Mouse (Mus musculus): ENCODE results near the gene BC048562. TPM values are rescaled to one million over a fixed set of nuclear protein-coding genes. Genes with fewer than 3 reads are reported as not detected.
A peak's percentile ranks its signal among the peaks of the same experiment; 100 is the strongest.

The BC048562 gene
- total RNA-seq, 2 experiments from 2014 or later: not detected

GRCm38 (mm10) chr9:108450292-108451169 lies 14.2 kb downstream of the BC048562 start:
- DNase-seq (ENCODE audit: low spot score in 2 of 2): no peak

DNA sequence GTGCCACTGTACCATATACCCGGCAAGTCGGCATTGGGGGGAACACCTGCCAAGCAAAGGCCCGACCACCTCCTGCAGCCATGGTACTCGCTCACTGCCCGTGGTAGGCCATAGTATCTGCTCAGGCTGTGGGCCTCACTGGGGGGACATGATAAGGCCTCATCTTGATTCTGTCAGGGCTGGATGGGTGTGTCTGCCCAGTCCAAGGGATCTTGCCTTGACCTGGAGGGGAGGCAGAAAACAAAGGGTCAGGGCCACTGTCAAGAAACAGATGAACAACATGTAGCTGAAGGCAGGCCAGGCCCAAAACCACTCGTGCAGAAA lies 14.8 kb downstream of the BC048562 start:
- no peak for DNase-seq (ENCODE audit: low spot score in 2 of 2)

- no peak for DNase-seq (ENCODE audit: low spot score in 2 of 2)
These were observed 15.4 kb downstream of the BC048562 start for GRCm38 (mm10) chr9:108451519-108452160.

DNA sequence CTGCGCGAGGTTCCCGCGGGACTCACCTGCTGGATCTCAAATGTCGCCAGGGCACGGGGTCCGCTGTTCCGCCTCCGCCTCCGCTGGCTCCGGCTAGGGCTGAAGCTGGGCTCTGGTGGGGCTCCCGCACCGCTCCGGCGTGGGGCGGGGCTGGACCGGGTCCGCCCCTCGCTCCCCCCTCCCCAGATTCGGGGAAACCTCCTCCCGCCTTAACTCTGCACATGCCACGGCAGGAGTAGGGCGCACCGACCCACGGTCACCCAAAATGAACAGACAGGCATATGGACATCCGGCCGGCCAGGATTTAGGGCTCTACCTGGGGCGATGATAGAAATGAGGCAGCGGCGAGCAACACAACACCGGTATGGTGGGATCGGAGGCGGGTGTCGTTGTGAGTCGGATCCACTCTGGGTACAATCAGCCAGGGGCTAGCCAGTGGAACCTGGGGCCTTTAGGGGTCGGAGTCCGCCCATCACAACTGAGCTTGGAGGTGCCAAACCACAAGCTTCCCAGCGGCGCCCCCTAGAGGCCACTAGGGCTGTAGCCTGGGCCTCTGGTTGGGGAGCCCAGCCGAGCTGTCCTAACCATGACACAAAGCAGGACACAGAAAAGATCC lies 16.1 kb downstream of the BC048562 start:
- DNase-seq (ENCODE audit: low spot score in 2 of 2): peak; percentile 87 to 92

GRCm38 (mm10) chr9:108452911-108453310 lies 16.6 kb downstream of the BC048562 start:
- no peak for DNase-seq (ENCODE audit: low spot score in 2 of 2)

GRCm38 (mm10) chr9:108453458-108453857 lies 17.2 kb downstream of the BC048562 start:
- DNase-seq (ENCODE audit: low spot score in 2 of 2): no peak

DNA sequence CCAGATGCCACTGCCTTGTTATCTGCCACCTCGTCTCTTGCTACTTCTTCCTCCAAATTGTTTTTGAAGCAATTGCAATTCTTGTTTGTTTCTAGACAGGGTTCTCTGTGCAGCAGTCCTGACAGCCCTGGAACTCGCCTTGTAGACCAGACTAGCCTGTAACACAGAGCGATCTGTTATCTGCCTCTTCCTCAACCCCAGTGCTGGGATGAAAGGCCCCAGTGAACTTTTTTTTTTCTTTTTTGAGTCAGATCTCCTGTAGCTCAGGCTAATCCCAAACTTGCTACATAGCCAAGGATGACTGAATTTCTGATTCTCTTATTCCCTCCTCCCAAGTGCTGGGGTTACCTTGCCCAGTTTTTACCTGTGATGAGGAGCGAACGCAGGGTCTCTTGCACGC lies 18.1 kb downstream of the BC048562 start:
- DNase-seq (ENCODE audit: low spot score in 2 of 2): no peak

GRCm38 (mm10) chr9:108455747-108456571 lies 19.7 kb downstream of the BC048562 start:
- DNase-seq (ENCODE audit: low spot score in 2 of 2): no peak

- no peak for DNase-seq (ENCODE audit: low spot score in 2 of 2)
These were observed 20.7 kb downstream of the BC048562 start for GRCm38 (mm10) chr9:108456953-108457352.

DNA sequence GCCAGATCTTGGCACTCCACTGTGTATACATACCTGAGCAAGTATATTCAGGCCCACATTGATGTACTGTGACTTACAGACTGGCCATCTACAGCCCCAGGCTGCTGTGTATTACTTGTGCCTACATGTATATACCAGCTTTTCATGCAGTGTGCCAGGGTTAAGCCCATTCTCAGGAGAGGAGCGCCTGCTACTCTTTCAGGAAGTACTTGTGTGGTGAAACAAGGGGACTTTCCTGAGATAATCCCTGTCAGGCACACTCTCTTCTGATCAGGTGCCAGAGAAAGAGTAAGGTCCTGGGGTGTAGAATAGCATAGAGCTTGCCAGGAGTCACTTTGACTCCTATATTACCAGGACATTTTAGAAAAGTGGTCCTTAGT lies 23.6 kb downstream of the BC048562 start:
- no peak for DNase-seq (ENCODE audit: low spot score in 2 of 2)

- DNase-seq (ENCODE audit: low spot score in 2 of 2): peak; percentile 77 to 83
These were observed 24.3 kb downstream of the BC048562 start, which contains the start of gene Ccdc71 for GRCm38 (mm10) chr9:108460319-108461178. Gene Ccdc71, plus strand, starts transcription at chr9:108460527.

- DNase-seq (ENCODE audit: low spot score in 2 of 2): no peak
These were observed 24.9 kb downstream of the BC048562 start, which contains the start of gene Klhdc8b for GRCm38 (mm10) chr9:108461181-108461631. Gene Klhdc8b, minus strand, starts transcription at chr9:108461581.

DNA sequence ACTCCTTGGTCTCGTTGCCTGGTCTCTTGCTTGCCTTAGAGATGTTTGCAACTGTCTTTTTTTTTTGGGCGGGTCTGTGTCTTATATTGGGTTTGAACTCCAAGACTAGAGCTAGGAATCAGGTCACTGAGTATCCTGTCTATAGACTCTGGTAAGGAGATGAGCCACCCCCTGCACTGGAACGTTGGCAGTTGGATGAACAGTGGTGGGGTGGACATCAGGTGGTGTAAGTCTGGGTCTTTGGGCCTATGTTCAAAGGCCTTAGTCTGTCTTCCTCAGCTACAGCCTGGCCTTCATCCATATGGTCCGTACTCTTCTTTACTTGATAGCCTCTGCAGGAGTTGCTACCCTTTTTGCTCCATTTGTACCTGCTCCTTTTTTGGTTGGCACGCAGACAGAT lies 25.4 kb downstream of the BC048562 start:
- DNase-seq (ENCODE audit: low spot score in 2 of 2): no peak

DNA sequence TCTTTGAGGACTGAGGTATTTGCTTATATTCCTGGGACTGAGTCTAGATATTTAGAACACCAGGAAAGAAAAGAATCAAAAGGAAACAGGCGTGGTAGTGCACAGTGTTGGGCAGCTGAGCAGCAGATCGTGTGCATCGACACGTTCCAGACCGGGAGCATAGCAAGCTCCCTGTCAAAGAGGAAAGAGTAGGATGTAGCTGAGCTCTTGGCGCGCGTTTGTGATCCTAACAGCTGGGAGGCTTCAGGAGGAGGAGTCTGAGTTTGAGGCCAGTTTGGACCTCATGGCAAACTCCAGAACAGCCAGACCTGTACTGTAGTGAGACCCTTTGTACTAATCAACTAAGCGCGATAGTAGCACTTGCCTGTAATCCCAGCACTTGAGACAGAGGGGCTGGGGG lies 25.9 kb downstream of the BC048562 start:
- no peak for DNase-seq (ENCODE audit: low spot score in 2 of 2)

DNA sequence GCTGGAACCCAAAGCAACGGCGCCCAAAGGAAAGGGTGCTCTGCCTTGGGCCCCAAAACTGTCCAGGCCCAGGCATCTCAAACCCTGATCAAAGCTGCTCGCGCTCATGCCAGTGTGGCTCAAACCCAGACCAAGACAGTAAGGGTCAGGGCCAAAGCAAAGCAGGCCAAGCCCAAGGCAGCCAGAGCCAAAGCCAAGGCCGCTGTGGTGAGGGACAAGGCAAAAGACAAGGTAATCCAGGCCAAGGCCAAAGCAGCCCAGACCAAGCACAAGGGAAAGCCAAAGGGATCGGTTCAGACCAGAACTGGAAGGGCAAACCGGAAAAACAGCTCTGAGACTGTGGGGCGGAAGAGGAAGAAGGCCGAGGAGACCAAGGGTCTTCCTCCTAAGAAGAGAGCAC lies 27.4 kb downstream of the BC048562 start:
- DNase-seq (ENCODE audit: low spot score in 2 of 2): no peak

- no peak for DNase-seq (ENCODE audit: low spot score in 2 of 2)
These were observed 29.9 kb downstream of the BC048562 start for GRCm38 (mm10) chr9:108466219-108466618.

- no peak for DNase-seq (ENCODE audit: low spot score in 2 of 2)
These were observed 33.1 kb downstream of the BC048562 start for GRCm38 (mm10) chr9:108469430-108469829.

DNA sequence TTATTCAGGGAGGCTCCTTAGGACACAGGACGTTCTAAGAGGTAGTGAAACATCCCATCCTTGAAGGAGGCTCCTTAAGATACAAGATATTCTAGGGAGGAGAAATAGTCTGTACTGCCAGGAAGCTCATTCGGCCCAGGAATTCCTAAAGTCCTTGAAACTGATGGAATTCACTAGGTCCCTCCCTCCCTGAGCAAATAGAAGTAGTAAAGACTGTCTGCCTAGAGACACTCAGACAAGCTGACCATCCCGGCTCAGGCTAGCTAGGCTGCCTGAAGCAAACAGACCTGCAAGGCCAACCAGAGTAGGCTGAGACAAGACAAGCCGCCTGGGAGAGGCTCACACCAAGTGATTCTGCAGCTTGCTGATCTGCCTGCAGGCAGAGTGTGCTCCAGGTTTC lies 33.6 kb downstream of the BC048562 start:
- no peak for DNase-seq (ENCODE audit: low spot score in 2 of 2)

DNA sequence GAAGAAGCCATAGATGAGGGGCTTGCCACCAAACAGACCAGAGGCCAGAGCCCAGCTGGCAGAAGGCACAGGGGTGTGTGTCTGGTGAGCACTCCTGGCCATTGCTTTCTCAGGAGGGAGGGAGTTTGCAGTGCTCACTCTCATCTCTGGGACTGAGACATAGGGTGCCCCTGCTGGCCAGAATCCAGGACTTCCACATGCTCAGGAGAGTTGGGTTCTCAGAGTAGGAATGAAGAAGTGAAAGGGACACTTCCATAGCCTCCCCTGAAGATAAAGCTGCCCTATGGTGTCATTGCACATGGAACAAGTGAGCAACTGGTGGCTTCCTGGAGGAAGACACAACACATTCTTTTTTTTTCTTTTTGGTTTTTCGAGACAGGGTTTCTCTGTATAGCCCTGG lies 38.2 kb downstream of the BC048562 start:
- DNase-seq (ENCODE audit: low spot score in 2 of 2): no peak

- DNase-seq (ENCODE audit: low spot score in 2 of 2): peak; percentile 80 to 89
These were observed 42.4 kb downstream of the BC048562 start for GRCm38 (mm10) chr9:108478638-108479156.

All from gastrocnemius, postnatal 4 days (tissue).